Mouse (Mus musculus) erythroblast, embryonic 14.5 days (primary cell): Measurements from ENCODE around the gene Fdxr.

Source experiments
- GATA1 ChIP-seq: IDR thresholded peaks from 2 replicates; pipeline ENCODE4 v1.6.1; 2012; ENCODE audit warnings: low read length, inconsistent platforms, mixed read lengths
- TAL1 ChIP-seq: IDR thresholded peaks from 3 replicates; pipeline ENCODE4 v1.6.1; 2012; ENCODE audit warnings: low read length, inconsistent platforms, mixed read lengths

- TF ChIP-seq GATA1 = no peak
- TF ChIP-seq TAL1 = no peak
Measured at GRCm38 (mm10) chr11:115219263-115219662, 57.6 kb downstream of the Fdxr start.
